Mouse (Mus musculus) midbrain, embryonic 15.5 days (tissue): ENCODE data around the gene Mycbp2. TPM values are rescaled to one million over a fixed set of nuclear protein-coding genes. Genes with fewer than 3 reads are reported as not detected.

Source experiments
- ATAC-seq: fragments of 200-750 bp; cut with Nextera tagmentation; replicated peaks from 2 replicates; pipeline ENCODE4 v1.8.0; 2017; ENCODE audit warnings: moderate TSS enrichment
- H3K27ac ChIP-seq: fragments of 300-500 bp; sonication (generic); 2 replicates; pipeline ENCODE4 v1.5.1; 2015; ENCODE audit warnings: mild to moderate bottlenecking, inconsistent platforms
- H3K27me3 ChIP-seq: fragments of 300-500 bp; sonication (generic); replicated peaks from 2 replicates; pipeline ENCODE4 v1.6.1; 2015; ENCODE audit warnings: inconsistent platforms
- H3K36me3 ChIP-seq: fragments of 300-500 bp; sonication (generic); replicated peaks from 2 replicates; pipeline ENCODE4 v1.6.1; 2015; ENCODE audit warnings: inconsistent platforms
- H3K4me1 ChIP-seq: fragments of 300-500 bp; sonication (generic); 2 replicates; pipeline ENCODE4 v1.6.1; 2015; ENCODE audit warnings: inconsistent platforms
- H3K4me2 ChIP-seq: fragments of 300-500 bp; sonication (generic); 2 replicates; pipeline ENCODE4 v1.6.1; 2015; ENCODE audit warnings: inconsistent platforms, mild to moderate bottlenecking, moderate library complexity
- H3K4me3 ChIP-seq: fragments of 300-500 bp; sonication (generic); 2 replicates; pipeline ENCODE4 v1.5.1; 2015; ENCODE audit warnings: mild to moderate bottlenecking, inconsistent platforms
- H3K9ac ChIP-seq: fragments of 300-500 bp; sonication (generic); 2 replicates; pipeline ENCODE4 v1.6.1; 2015; ENCODE audit warnings: mild to moderate bottlenecking, inconsistent platforms
- H3K9me3 ChIP-seq: fragments of 300-500 bp; sonication (generic); 2 replicates; pipeline ENCODE4 v1.6.1; 2016; ENCODE audit warnings: inconsistent platforms
- WGBS: fragments of 180-500 bp; shearing (Covaris S2); methylation state at CpG from one replicate; pipeline ENCODE4 v1.1.7; 2015; ENCODE audit warnings: mixed read lengths; 5-methylcytosine and 5-hydroxymethylcytosine counted together
- polyA plus RNA-seq: library from polyadenylated mRNA; unstranded; fragments of >200 nt; fragmentation: Nextera tagmentation; extraction: Ambion mirVana; gene quantifications from 2 replicates; pipeline ENCODE4 v1.2.1, GENCODE M21; 2015

Gene Mycbp2
- polyA plus RNA-seq, 1 experiment from 2014 or later = 65.8 TPM

DNA sequence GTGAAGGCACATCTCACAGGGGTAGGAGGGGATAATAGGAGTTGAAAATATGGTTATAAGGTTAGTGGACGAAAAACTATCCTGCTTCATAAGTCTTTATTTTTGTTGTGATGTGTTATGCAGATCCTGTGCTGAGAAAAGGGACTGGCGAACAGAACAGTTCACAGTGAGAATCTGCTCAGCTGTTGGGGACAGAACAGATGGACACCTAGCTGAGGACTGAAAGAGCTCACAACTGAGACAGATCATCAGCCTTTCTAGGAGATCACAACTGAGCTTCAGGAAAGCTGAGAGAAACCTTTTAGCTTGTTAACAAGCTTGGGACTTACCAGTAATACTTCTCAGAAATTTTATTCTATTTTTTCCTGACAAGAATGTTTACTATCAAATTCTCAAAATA, 92.3 kb downstream of the Mycbp2 start:
- no peaks in the 10 kb centered on the region for H3K9me3 ChIP-seq
- 88% methylated on average over 2 of the region's 2 CpGs for WGBS
- H3K27ac ChIP-seq = no peak overlapping the region
- no peak overlapping the region for H3K9ac ChIP-seq
- ATAC-seq = no peak
- H3K4me3 ChIP-seq = no peak overlapping the region
- no peaks in the 10 kb centered on the region for H3K27me3 ChIP-seq
- no peaks in the 10 kb centered on the region for H3K4me1 ChIP-seq
- H3K36me3 ChIP-seq = 0 out of 2 replicates have a peak, but pooled peaks cover 8% of the 10 kb centered on the region
- no peak overlapping the region for H3K4me2 ChIP-seq

DNA sequence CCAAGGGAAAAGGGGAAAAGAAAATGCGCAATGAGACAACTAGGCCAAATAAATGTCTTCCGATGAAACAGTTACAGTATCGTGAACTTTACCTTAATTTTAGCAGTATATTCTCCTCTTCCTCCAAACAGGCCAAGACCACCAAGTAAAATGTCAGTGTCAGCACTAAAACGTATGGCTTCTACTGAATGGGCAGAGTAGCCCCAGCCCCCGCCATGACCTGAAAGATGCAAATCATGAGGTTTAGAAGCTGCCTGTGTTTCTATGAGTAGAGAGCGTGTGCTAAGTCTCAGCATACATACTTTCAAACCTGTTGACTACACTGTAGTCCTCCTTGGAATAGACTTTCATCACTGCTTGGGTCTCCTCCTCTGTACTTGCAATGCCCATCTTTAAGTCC, 104.6 kb downstream of the Mycbp2 start:
- Histone ChIP-seq H3K4me3 (no peak overlapping the region), H3K4me1 (no peaks in the 10 kb centered on the region), H3K4me2 (no peak overlapping the region), H3K36me3 (peaks cover 20% of the 10 kb centered on the region), H3K27me3 (no peaks in the 10 kb centered on the region), H3K27ac (no peak overlapping the region), H3K9me3 (no peaks in the 10 kb centered on the region), H3K9ac (no peak overlapping the region)
- ATAC-seq = no peak
- WGBS = 96% methylated on average over 6 of the region's 6 CpGs

GRCm38 (mm10) chr14:103234770-103235169, 111.8 kb downstream of the Mycbp2 start:
- no peaks in the 10 kb centered on the region for H3K27me3 ChIP-seq
- no peak overlapping the region for H3K9ac ChIP-seq
- H3K36me3 ChIP-seq = peaks cover 6% of the 10 kb centered on the region
- H3K4me3 ChIP-seq = no peak overlapping the region
- no peak overlapping the region for H3K27ac ChIP-seq
- no peak overlapping the region for H3K4me2 ChIP-seq
- no peaks in the 10 kb centered on the region for H3K4me1 ChIP-seq
- no peaks in the 10 kb centered on the region for H3K9me3 ChIP-seq
- 93% methylated on average over 6 of the region's 6 CpGs for WGBS
- no peak for ATAC-seq

DNA sequence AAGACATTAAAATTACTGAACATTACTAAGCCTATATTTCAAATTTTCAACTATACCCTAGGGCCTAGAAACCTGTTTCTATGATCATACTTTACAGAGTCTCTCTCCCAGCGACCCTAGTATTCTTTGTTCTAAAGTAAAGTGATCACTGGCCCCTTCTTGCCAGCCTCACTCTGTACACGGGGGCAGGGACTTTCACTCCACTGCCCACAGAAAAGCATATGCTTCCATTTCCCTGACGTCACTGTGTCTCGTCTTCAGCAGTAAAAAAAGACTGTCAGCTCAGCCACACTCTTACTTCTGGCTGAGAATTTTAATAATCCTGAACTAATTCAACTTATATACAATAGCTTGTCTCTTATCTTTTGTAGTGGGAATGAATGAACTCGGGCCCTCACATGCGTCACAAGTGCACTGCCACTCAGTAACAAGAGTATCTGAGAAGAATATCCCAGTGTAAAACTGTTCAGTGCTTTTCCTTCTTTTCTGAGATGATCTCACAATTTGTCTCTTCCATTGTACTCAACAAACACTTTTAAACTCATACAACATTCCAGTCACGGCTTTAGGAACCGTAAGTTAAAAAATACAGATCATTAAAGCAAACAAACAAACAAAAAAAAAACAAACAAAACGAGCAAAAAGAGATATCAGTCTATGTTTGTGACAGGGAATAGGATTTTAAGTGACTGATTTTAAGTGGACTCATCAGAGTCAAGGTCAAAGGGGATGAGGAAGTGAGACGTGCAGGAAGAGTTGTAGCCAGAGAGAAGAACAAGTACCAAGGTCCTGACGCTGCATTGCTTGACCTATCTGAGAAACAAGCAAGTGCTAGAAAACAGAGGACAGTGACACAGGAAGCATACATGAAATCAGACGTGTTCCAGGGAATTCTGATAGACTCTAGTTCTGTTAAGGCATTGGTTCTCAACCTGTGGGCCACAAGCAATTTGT, 112.7 kb downstream of the Mycbp2 start:
- WGBS = 44% methylated on average over 12 of the region's 12 CpGs
- Histone ChIP-seq H3K9me3 (no peaks in the 10 kb centered on the region), H3K9ac (no peak overlapping the region), H3K4me1 (no peaks in the 10 kb centered on the region), H3K36me3 (peaks cover 6% of the 10 kb centered on the region), H3K4me3 (no peak overlapping the region), H3K27me3 (no peaks in the 10 kb centered on the region), H3K4me2 (no peak overlapping the region), H3K27ac (no peak overlapping the region)
- no peak for ATAC-seq

DNA sequence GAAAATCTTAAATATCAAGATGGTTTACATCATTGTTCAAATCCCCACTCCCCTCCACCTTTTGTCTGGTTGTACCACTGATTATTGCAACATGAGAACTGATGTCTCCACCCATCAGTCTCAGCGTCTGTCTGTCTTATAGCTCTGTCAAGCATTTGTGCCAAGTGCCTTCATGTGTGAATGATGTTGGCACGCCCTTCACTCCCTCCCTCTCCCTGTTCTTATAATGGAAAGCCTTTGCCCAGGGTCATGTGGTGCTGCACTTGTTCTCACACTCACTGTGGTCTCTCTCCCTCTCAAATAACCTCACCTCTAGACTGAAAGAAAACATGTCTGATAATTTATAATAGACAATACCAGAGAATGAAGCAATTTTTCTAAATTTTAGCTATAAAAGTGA, 124.3 kb downstream of the Mycbp2 start:
- Histone ChIP-seq H3K4me2 (no peak overlapping the region), H3K27me3 (no peaks in the 10 kb centered on the region), H3K9ac (no peak overlapping the region), H3K36me3 (peaks cover 32% of the 10 kb centered on the region), H3K27ac (no peak overlapping the region), H3K4me1 (no peaks in the 10 kb centered on the region), H3K9me3 (no peaks in the 10 kb centered on the region), H3K4me3 (no peak overlapping the region)
- 56% methylated on average over 2 of the region's 2 CpGs for WGBS
- no peak for ATAC-seq

DNA sequence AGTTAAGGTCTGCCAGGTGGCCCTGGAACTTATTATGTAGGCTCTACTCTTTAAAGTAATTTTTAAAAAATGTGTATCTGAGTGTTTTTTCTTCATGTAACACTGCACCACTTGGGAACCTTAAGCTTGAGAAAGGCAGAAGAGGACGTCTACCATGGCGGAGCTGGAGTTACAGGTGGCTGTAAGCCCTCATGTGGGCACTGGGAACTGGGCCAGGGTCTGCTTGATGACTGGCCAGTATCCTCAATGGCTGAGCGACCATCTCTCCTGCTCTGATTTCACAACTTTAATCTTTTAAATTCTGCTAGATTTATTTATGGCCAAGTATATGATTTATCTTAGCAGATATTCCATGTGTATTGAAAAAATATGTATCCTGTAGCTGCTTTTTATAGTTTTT, 124.9 kb downstream of the Mycbp2 start:
- ATAC-seq = no peak
- H3K4me3 ChIP-seq = no peak overlapping the region
- H3K4me2 ChIP-seq = no peak overlapping the region
- peaks cover 32% of the 10 kb centered on the region for H3K36me3 ChIP-seq
- no peaks in the 10 kb centered on the region for H3K9me3 ChIP-seq
- no peaks in the 10 kb centered on the region for H3K4me1 ChIP-seq
- no peak overlapping the region for H3K9ac ChIP-seq
- H3K27ac ChIP-seq = no peak overlapping the region
- WGBS = 88% methylated on average over 3 of the region's 3 CpGs
- H3K27me3 ChIP-seq = no peaks in the 10 kb centered on the region

GRCm38 (mm10) chr14:103216331-103216730, 130.3 kb downstream of the Mycbp2 start:
- Histone ChIP-seq H3K9ac (no peak overlapping the region), H3K9me3 (no peaks in the 10 kb centered on the region), H3K27me3 (no peaks in the 10 kb centered on the region), H3K4me3 (no peak overlapping the region), H3K27ac (no peak overlapping the region), H3K36me3 (peaks cover 23% of the 10 kb centered on the region; the same call in 1 of the 2 replicates), H3K4me2 (no peak overlapping the region), H3K4me1 (no peaks in the 10 kb centered on the region)
- 84% methylated on average over 3 of the region's 3 CpGs for WGBS
- no peak for ATAC-seq

- 78% methylated on average over 3 of the region's 3 CpGs for WGBS
- H3K27ac ChIP-seq = no peak overlapping the region
- H3K4me2 ChIP-seq = no peak overlapping the region
- no peak overlapping the region for H3K4me3 ChIP-seq
- no peak for ATAC-seq
- H3K27me3 ChIP-seq = no peaks in the 10 kb centered on the region
- H3K9me3 ChIP-seq = no peaks in the 10 kb centered on the region
- peaks cover 45% of the 10 kb centered on the region; the same call in 1 of the 2 replicates for H3K36me3 ChIP-seq
- no peaks in the 10 kb centered on the region for H3K4me1 ChIP-seq
- no peak overlapping the region for H3K9ac ChIP-seq
These were observed 160.0 kb downstream of the Mycbp2 start for GRCm38 (mm10) chr14:103186658-103187057.

GRCm38 (mm10) chr14:103186076-103186475, 160.5 kb downstream of the Mycbp2 start:
- Histone ChIP-seq H3K9ac (no peak overlapping the region), H3K36me3 (peaks cover 40% of the 10 kb centered on the region; the same call in 1 of the 2 replicates), H3K9me3 (no peaks in the 10 kb centered on the region), H3K27me3 (no peaks in the 10 kb centered on the region), H3K4me2 (no peak overlapping the region), H3K4me1 (no peaks in the 10 kb centered on the region), H3K4me3 (no peak overlapping the region), H3K27ac (no peak overlapping the region)
- 95% methylated on average over 4 of the region's 4 CpGs for WGBS
- no peak for ATAC-seq

DNA sequence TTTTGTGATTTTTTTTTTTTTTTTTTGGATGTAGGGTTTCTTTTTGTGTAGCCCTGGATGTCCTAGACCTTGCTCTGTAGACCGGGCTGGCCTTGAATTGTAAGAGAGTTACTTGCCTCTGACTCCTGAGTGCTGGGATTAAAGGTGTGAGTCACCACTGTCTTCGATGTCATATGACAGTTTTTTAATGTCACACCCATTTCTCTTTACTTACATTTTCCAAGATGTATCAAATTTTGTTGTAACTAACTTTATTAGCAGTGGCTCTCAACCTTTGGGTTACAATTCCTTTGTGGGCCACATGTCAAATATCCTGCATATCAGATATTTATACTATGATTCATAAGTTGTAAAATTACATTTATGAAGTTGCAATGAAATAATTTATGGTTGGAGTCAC, 166.5 kb downstream of the Mycbp2 start:
- Histone ChIP-seq H3K27me3 (no peaks in the 10 kb centered on the region), H3K36me3 (peaks cover 21% of the 10 kb centered on the region; the same call in 1 of the 2 replicates), H3K4me3 (no peak overlapping the region), H3K4me2 (no peak overlapping the region), H3K9me3 (no peaks in the 10 kb centered on the region), H3K27ac (no peak overlapping the region), H3K9ac (no peak overlapping the region), H3K4me1 (no peaks in the 10 kb centered on the region)
- ATAC-seq = no peak
- 95% methylated on average over 2 of the region's 2 CpGs for WGBS

DNA sequence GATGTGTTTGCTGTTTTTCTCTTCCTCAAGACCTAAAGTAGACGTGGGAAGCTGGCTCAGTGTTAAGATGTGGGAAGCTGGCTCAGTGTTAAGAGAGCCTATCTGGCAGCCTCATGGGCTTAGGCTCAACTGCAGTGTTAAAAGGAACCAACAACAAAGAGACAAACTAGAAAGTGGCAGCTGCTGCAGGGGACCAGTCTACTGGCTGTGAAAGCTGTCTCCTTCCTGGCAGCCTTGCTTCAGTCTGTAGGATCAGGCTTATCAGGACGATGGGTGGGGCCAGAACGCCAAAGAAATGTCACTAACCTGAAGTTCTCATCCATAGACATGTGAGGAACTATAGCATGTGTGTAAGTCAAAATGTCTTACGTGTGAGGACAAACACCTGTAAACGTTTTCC, 183.7 kb downstream of the Mycbp2 start:
- 67% methylated on average over 5 of the region's 5 CpGs for WGBS
- Histone ChIP-seq H3K4me2 (no peak overlapping the region), H3K4me1 (no peaks in the 10 kb centered on the region), H3K4me3 (no peak overlapping the region), H3K36me3 (peaks cover 6% of the 10 kb centered on the region; the same call in 1 of the 2 replicates), H3K27ac (no peak overlapping the region), H3K9me3 (no peaks in the 10 kb centered on the region), H3K27me3 (no peaks in the 10 kb centered on the region), H3K9ac (no peak overlapping the region)
- no peak for ATAC-seq

GRCm38 (mm10) chr14:103155685-103156084, 190.9 kb downstream of the Mycbp2 start:
- 93% methylated on average over 7 of the region's 7 CpGs for WGBS
- Histone ChIP-seq H3K4me3 (no peak overlapping the region), H3K27ac (no peak overlapping the region), H3K36me3 (peaks cover 37% of the 10 kb centered on the region), H3K4me2 (no peak overlapping the region), H3K9ac (no peak overlapping the region), H3K27me3 (no peaks in the 10 kb centered on the region), H3K9me3 (no peaks in the 10 kb centered on the region), H3K4me1 (no peaks in the 10 kb centered on the region)
- ATAC-seq = no peak

DNA sequence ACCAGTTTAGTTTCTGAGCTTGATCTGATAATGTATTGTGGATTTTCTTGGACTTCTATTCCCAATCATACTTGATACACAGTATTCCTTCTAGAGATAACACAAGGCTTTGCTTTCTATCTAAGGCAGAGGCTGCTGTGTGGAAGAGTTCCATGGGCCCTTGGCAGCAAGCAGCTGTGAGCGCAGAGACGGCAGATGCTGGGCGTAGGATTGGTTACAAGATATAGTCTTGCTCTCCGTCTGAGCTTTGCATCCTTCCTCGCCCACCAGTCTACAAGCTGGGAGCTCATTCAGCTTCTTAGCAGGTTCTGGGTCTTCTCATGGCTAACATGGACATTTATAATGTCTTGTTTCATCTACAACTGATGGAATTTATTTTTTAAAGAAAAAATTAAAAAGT, 196.5 kb downstream of the Mycbp2 start:
- 94% methylated on average over 5 of the region's 5 CpGs for WGBS
- ATAC-seq = no peak
- H3K4me2 ChIP-seq = no peak overlapping the region
- no peaks in the 10 kb centered on the region for H3K9me3 ChIP-seq
- H3K36me3 ChIP-seq = peaks cover 46% of the 10 kb centered on the region
- H3K4me3 ChIP-seq = no peak overlapping the region
- no peaks in the 10 kb centered on the region for H3K4me1 ChIP-seq
- no peak overlapping the region for H3K27ac ChIP-seq
- H3K9ac ChIP-seq = no peak overlapping the region
- no peaks in the 10 kb centered on the region for H3K27me3 ChIP-seq
